Mouse (Mus musculus): Measurements from ENCODE around the gene Timp2. TPM values are rescaled to one million over a fixed set of nuclear protein-coding genes. Genes with fewer than 3 reads are reported as not detected.
A peak's percentile ranks its signal among the peaks of the same experiment; 100 is the strongest.

Timp2 gene
- 5.8 and 5.9 TPM in 2 replicates for polyA plus RNA-seq (2015; fragmentation: Nextera tagmentation; extraction: Ambion mirVana)

GRCm38 (mm10) chr11:118355640-118356039, at the start of gene Timp2:
Gene Timp2, minus strand, starts transcription at chr11:118355740.
- peak within 1 kb of the TSS; percentile 73 for H3K4me2 ChIP-seq
- peak within 1 kb of the TSS; percentile 49 for H3K9ac ChIP-seq
- peak within 1 kb of the TSS; percentile 54 for H3K4me3 ChIP-seq (replicated peaks)
- ATAC-seq (ENCODE audit: insufficient read depth): no peak
- peaks cover 9% of the 10 kb centered on the region; the same call in 1 of the 2 replicates for H3K4me1 ChIP-seq (replicated peaks)
- no peaks in the 10 kb centered on the region for H3K36me3 ChIP-seq (replicated peaks)
- peaks cover 36% of the 10 kb centered on the region for H3K27me3 ChIP-seq
- no peak within 1 kb of the TSS for H3K27ac ChIP-seq (replicated peaks)
- WGBS (ENCODE audit: insufficient replicate concordance): 44% methylated on average over 6 of the region's 6 CpGs
- H3K9me3 ChIP-seq (replicated peaks): no peaks in the 10 kb centered on the region

- Histone ChIP-seq H3K4me3 (replicated peaks) (no peak overlapping the region), H3K9ac (no peak overlapping the region), H3K9me3 (replicated peaks) (no peaks in the 10 kb centered on the region), H3K4me1 (replicated peaks) (peaks cover 21% of the 10 kb centered on the region), H3K4me2 (no peak overlapping the region), H3K27me3 (no peaks in the 10 kb centered on the region), H3K27ac (replicated peaks) (no peak overlapping the region), H3K36me3 (replicated peaks) (peaks cover 26% of the 10 kb centered on the region; the same call in 1 of the 2 replicates)
- WGBS (ENCODE audit: insufficient replicate concordance): 75% methylated on average over 8 of the region's 8 CpGs
- no peak for ATAC-seq (ENCODE audit: insufficient read depth)
Observed at GRCm38 (mm10) chr11:118405311-118405710, 49.8 kb upstream of the Timp2 start.

- H3K36me3 ChIP-seq (replicated peaks): peaks cover 18% of the 10 kb centered on the region; the same call in 1 of the 2 replicates
- no peak overlapping the region for H3K27ac ChIP-seq (replicated peaks)
- H3K9ac ChIP-seq: no peak overlapping the region
- H3K4me1 ChIP-seq (replicated peaks): peaks cover 32% of the 10 kb centered on the region
- H3K4me3 ChIP-seq (replicated peaks): no peak overlapping the region
- no peak for ATAC-seq (ENCODE audit: insufficient read depth)
- no peak overlapping the region for H3K4me2 ChIP-seq
- H3K9me3 ChIP-seq (replicated peaks): no peaks in the 10 kb centered on the region
- WGBS (ENCODE audit: insufficient replicate concordance): 72% methylated on average over 6 of the region's 6 CpGs
- no peaks in the 10 kb centered on the region for H3K27me3 ChIP-seq
Observed at GRCm38 (mm10) chr11:118403951-118404899, 48.7 kb upstream of the Timp2 start.

- Histone ChIP-seq H3K9me3 (replicated peaks) (no peaks in the 10 kb centered on the region), H3K9ac (no peak overlapping the region), H3K4me3 (replicated peaks) (no peak overlapping the region), H3K27me3 (no peaks in the 10 kb centered on the region), H3K27ac (replicated peaks) (no peak overlapping the region), H3K4me2 (no peak overlapping the region), H3K36me3 (replicated peaks) (peaks cover 18% of the 10 kb centered on the region; the same call in 1 of the 2 replicates), H3K4me1 (replicated peaks) (peaks cover 35% of the 10 kb centered on the region)
- no peak for ATAC-seq (ENCODE audit: insufficient read depth)
- 70% methylated on average over 2 of the region's 2 CpGs for WGBS (ENCODE audit: insufficient replicate concordance)
Observed at GRCm38 (mm10) chr11:118403183-118403582, 47.6 kb upstream of the Timp2 start.

GRCm38 (mm10) chr11:118401760-118402280, 46.3 kb upstream of the Timp2 start, which contains the start of gene Lgals3bp:
Gene Lgals3bp, minus strand, starts transcription at chr11:118402092.
- whole genome bisulfite sequencing (ENCODE audit: insufficient replicate concordance): 34% methylated on average over 7 of the region's 7 CpGs
- peak; percentile 78 for ATAC-seq (ENCODE audit: insufficient read depth)
- H3K4me2 ChIP-seq: peak within 1 kb of the TSS; percentile 55
- H3K27me3 ChIP-seq: no peaks in the 10 kb centered on the region
- peaks cover 35% of the 10 kb centered on the region for H3K4me1 ChIP-seq (replicated peaks)
- H3K4me3 ChIP-seq (replicated peaks): peak within 1 kb of the TSS; percentile 34
- peak within 1 kb of the TSS; percentile 76 for H3K27ac ChIP-seq (replicated peaks)
- 0 out of 2 replicates have a peak within 1 kb of the TSS, but pooled peaks have one; percentile 4 for H3K9ac ChIP-seq
- peaks cover 8% of the 10 kb centered on the region; the same call in 1 of the 2 replicates for H3K36me3 ChIP-seq (replicated peaks)
- no peaks in the 10 kb centered on the region for H3K9me3 ChIP-seq (replicated peaks)

GRCm38 (mm10) chr11:118401195-118401594, 45.7 kb upstream of the Timp2 start:
- peaks cover 8% of the 10 kb centered on the region for H3K36me3 ChIP-seq (replicated peaks)
- H3K9ac ChIP-seq: 0 out of 2 replicates have a peak overlapping the region, but pooled peaks have one; percentile 4
- no peaks in the 10 kb centered on the region for H3K9me3 ChIP-seq (replicated peaks)
- ATAC-seq (ENCODE audit: insufficient read depth): peak; percentile 7; the same call in 1 of the 2 replicates
- peak overlapping the region; percentile 68 for H3K27ac ChIP-seq (replicated peaks)
- 60% methylated on average over 4 of the region's 4 CpGs for WGBS (ENCODE audit: insufficient replicate concordance)
- H3K4me3 ChIP-seq (replicated peaks): peak overlapping the region; percentile 34
- H3K4me2 ChIP-seq: peak overlapping the region; percentile 55
- no peaks in the 10 kb centered on the region for H3K27me3 ChIP-seq
- H3K4me1 ChIP-seq (replicated peaks): peaks cover 35% of the 10 kb centered on the region

- H3K9me3 ChIP-seq (replicated peaks): no peaks in the 10 kb centered on the region
- H3K27ac ChIP-seq (replicated peaks): peak overlapping the region; percentile 51
- no peaks in the 10 kb centered on the region for H3K27me3 ChIP-seq
- no peak overlapping the region for H3K9ac ChIP-seq
- ATAC-seq (ENCODE audit: insufficient read depth): no peak
- H3K4me1 ChIP-seq (replicated peaks): peaks cover 35% of the 10 kb centered on the region
- 10% methylated on average over 6 of the region's 6 CpGs for WGBS (ENCODE audit: insufficient replicate concordance)
- H3K4me3 ChIP-seq (replicated peaks): peak overlapping the region; percentile 34
- peak overlapping the region; percentile 55 for H3K4me2 ChIP-seq
- peaks cover 14% of the 10 kb centered on the region for H3K36me3 ChIP-seq (replicated peaks)
Observed at GRCm38 (mm10) chr11:118400566-118400936, 45.0 kb upstream of the Timp2 start.

GRCm38 (mm10) chr11:118399891-118400565, 44.5 kb upstream of the Timp2 start:
- Histone ChIP-seq H3K9ac (no peak overlapping the region), H3K36me3 (replicated peaks) (peaks cover 15% of the 10 kb centered on the region), H3K27ac (replicated peaks) (peak overlapping the region; percentile 51), H3K4me3 (replicated peaks) (0 out of 2 replicates have a peak overlapping the region, but pooled peaks have one; percentile 34), H3K27me3 (no peaks in the 10 kb centered on the region), H3K9me3 (replicated peaks) (no peaks in the 10 kb centered on the region), H3K4me1 (replicated peaks) (peaks cover 35% of the 10 kb centered on the region), H3K4me2 (peak overlapping the region; percentile 55)
- ATAC-seq (ENCODE audit: insufficient read depth): peak; percentile 17; the same call in 1 of the 2 replicates
- WGBS (ENCODE audit: insufficient replicate concordance): 10% methylated on average over 5 of the region's 5 CpGs

- Histone ChIP-seq H3K27me3 (no peaks in the 10 kb centered on the region), H3K27ac (replicated peaks) (no peak overlapping the region), H3K9ac (no peak overlapping the region), H3K9me3 (replicated peaks) (no peaks in the 10 kb centered on the region), H3K4me2 (no peak overlapping the region), H3K4me3 (replicated peaks) (no peak overlapping the region), H3K4me1 (replicated peaks) (peaks cover 35% of the 10 kb centered on the region), H3K36me3 (replicated peaks) (peaks cover 15% of the 10 kb centered on the region)
- 77% methylated on average over 26 of the region's 26 CpGs for WGBS (ENCODE audit: insufficient replicate concordance)
- no peak for ATAC-seq (ENCODE audit: insufficient read depth)
Observed at GRCm38 (mm10) chr11:118397806-118398530, 42.4 kb upstream of the Timp2 start.

GRCm38 (mm10) chr11:118394538-118394937, 39.0 kb upstream of the Timp2 start:
- 57% methylated on average over 6 of the region's 6 CpGs for WGBS (ENCODE audit: insufficient replicate concordance)
- ATAC-seq (ENCODE audit: insufficient read depth): no peak
- Histone ChIP-seq H3K4me1 (replicated peaks) (peaks cover 6% of the 10 kb centered on the region), H3K36me3 (replicated peaks) (peaks cover 15% of the 10 kb centered on the region), H3K9ac (no peak overlapping the region), H3K4me2 (no peak overlapping the region), H3K27me3 (no peaks in the 10 kb centered on the region), H3K4me3 (replicated peaks) (no peak overlapping the region), H3K9me3 (replicated peaks) (no peaks in the 10 kb centered on the region), H3K27ac (replicated peaks) (no peak overlapping the region)

Measured in liver, embryonic 15.5 days (tissue).